Mouse (Mus musculus) hindbrain, embryonic 14.5 days (tissue): ENCODE results near the gene Lyzl6. TPM values are rescaled to one million over a fixed set of nuclear protein-coding genes. Genes with fewer than 3 reads are reported as not detected.
A peak's percentile ranks its signal among the peaks of the same experiment; 100 is the strongest.

ENCODE experiments used
- ATAC-seq: fragments of 200-750 bp; cut with Nextera tagmentation; 2 replicates; pipeline ENCODE4 v1.8.0; 2017; ENCODE audit warnings: moderate number of reproducible peaks, mild to moderate bottlenecking, moderate TSS enrichment, moderate library complexity; ENCODE audit not compliant: low FRiP score
- DNase-seq: peaks from one replicate; pipeline ENCODE4 v3.0.0-alpha.2; 2015; ENCODE audit warnings: low spot score
- H3K27ac ChIP-seq: fragments of 300-500 bp; sonication (generic); 2 replicates; pipeline ENCODE4 v1.5.1; 2014; ENCODE audit warnings: mild to moderate bottlenecking, moderate library complexity
- H3K27me3 ChIP-seq: fragments of 300-500 bp; sonication (generic); 2 replicates; pipeline ENCODE4 v1.6.1; 2014; ENCODE audit warnings: mild to moderate bottlenecking, low read length, mixed read lengths; ENCODE audit not compliant: control insufficient read depth, insufficient read depth
- H3K36me3 ChIP-seq: fragments of 300-500 bp; sonication (generic); replicated peaks from 2 replicates; pipeline ENCODE4 v1.6.1; 2014; ENCODE audit not compliant: control insufficient read depth, insufficient read depth
- H3K4me1 ChIP-seq: fragments of 300-500 bp; sonication (generic); replicated peaks from 2 replicates; pipeline ENCODE4 v1.6.1; 2014; ENCODE audit warnings: antibody characterized with exemption, low read length, mixed read lengths; ENCODE audit not compliant: control insufficient read depth, insufficient read depth
- H3K4me2 ChIP-seq: fragments of 300-500 bp; sonication (generic); replicated peaks from 2 replicates; pipeline ENCODE4 v1.6.1; 2014; ENCODE audit warnings: mild to moderate bottlenecking, moderate library complexity
- H3K4me3 ChIP-seq: fragments of 300-500 bp; sonication (generic); replicated peaks from 2 replicates; pipeline ENCODE4 v1.5.1; 2014; ENCODE audit warnings: mild to moderate bottlenecking, low read length
- H3K9ac ChIP-seq: fragments of 300-500 bp; sonication (generic); 2 replicates; pipeline ENCODE4 v1.6.1; 2014
- H3K9me3 ChIP-seq: fragments of 300-500 bp; sonication (generic); 2 replicates; pipeline ENCODE4 v1.6.1; 2016; ENCODE audit warnings: low read length; ENCODE audit not compliant: control insufficient read depth
- WGBS: fragments of 180-500 bp; shearing (Covaris S2); extraction: QIAGEN DNeasy Blood & Tissue Kit; methylation state at CpG from one replicate; pipeline ENCODE4 v1.1.7; 2014; 5-methylcytosine and 5-hydroxymethylcytosine counted together
- polyA plus RNA-seq: library from polyadenylated mRNA; unstranded; fragments of >200 nt; fragmentation: Nextera tagmentation; extraction: Ambion mirVana; gene quantifications from 2 replicates; pipeline ENCODE4 v1.2.1, GENCODE M21; 2014

Lyzl6 gene
- polyA plus RNA-seq, 1 experiment from 2014 or later: not detected

DNA sequence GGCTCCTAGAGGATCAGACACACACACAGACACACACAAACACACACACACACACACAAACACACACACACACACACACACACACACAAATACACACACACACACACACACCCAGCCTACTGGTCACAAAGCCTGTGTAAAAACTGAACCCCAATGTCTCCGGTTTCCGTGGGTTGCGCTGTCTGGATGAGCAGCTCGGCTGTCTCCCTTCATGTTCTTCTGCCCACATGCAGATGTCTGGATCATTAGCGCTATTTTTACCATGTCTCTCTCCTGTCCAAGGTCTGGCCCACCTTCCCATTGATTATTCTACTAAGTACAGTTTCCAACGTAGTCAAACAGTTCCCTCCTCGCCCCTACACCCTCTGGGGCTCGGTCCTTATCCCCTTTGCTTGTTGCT lies 24.4 kb upstream of the Lyzl6 start:
- H3K4me1 ChIP-seq: peaks cover 19% of the 10 kb centered on the region
- no peak overlapping the region for H3K27ac ChIP-seq
- WGBS: 86% methylated on average over 8 of the region's 8 CpGs
- H3K36me3 ChIP-seq: no peaks in the 10 kb centered on the region
- ATAC-seq (no peak), DNase-seq (no peak)
- no peaks in the 10 kb centered on the region for H3K9me3 ChIP-seq
- no peak overlapping the region for H3K4me2 ChIP-seq
- no peak overlapping the region for H3K4me3 ChIP-seq
- H3K27me3 ChIP-seq: no peaks in the 10 kb centered on the region
- no peak overlapping the region for H3K9ac ChIP-seq

DNA sequence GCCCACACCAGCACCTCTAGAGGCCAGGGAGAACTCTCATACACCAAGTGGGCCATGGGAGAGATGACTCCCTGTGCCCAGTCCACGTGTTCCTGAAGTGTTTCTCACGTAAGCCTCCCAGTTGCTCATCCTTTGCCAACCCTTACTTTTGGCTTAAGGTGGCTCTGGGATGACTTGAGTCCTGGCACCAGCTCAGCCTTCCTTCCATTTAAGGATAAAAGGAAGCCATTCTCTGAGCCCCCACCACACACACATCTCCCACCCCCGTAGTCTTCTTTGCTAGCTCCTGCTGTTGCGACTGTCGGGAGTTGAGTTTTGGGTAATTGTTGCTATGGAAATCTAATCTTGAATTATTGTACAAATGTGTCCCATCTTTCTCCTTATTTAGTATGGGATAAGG lies 23.9 kb upstream of the Lyzl6 start:
- WGBS: 84% methylated on average over 5 of the region's 5 CpGs
- no peak overlapping the region for H3K4me2 ChIP-seq
- peaks cover 19% of the 10 kb centered on the region for H3K4me1 ChIP-seq
- no peak overlapping the region for H3K9ac ChIP-seq
- DNase-seq (no peak), ATAC-seq (no peak)
- H3K9me3 ChIP-seq: no peaks in the 10 kb centered on the region
- no peaks in the 10 kb centered on the region for H3K27me3 ChIP-seq
- H3K4me3 ChIP-seq: no peak overlapping the region
- H3K27ac ChIP-seq: no peak overlapping the region
- no peaks in the 10 kb centered on the region for H3K36me3 ChIP-seq

DNA sequence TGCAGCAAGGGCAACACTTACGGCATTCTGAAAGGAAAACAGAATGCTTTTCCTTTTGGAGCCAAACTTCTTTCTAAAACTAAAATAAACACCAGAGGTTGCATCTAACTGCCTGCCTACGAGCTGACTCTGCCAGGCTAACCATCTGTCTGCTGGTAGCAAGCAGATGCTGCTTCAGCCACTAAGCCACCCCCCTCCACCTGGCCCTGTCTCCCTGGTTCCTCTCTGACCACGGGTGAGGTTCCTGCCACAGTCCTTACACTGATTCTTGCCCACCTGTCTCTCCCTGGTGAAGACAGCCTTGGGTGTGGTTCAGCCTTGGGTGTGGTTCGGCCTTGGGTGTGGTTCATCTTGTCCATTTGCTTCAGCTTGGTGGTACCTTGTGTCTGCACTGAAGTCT lies 23.2 kb upstream of the Lyzl6 start:
- Histone ChIP-seq H3K4me3 (no peak overlapping the region), H3K4me1 (peaks cover 17% of the 10 kb centered on the region), H3K36me3 (no peaks in the 10 kb centered on the region), H3K27ac (no peak overlapping the region), H3K4me2 (no peak overlapping the region), H3K27me3 (peaks cover 6% of the 10 kb centered on the region; the same call in 1 of the 2 replicates), H3K9me3 (no peaks in the 10 kb centered on the region), H3K9ac (no peak overlapping the region)
- no peak for DNase-seq
- 55% methylated on average over 4 of the region's 4 CpGs for WGBS
- ATAC-seq: no peak

DNA sequence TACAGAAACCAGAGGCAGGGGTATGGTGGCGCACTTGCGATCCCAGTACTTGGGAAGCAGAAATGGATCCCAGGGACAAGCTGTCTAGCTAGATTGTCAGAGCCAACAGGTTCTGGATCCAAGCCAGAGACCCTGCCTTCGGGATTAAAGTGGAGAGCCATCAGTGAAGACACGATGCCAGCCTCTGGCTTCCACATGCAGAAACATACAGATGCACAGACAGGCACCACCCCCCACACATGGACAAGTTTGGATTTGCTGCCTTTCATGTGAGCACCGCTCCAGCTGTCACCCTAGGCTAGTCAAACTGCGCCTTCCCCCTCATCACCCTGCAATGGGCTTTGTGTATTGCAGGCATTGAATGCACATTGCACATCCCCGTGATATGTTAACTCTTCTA lies 19.5 kb upstream of the Lyzl6 start:
- H3K36me3 ChIP-seq: no peaks in the 10 kb centered on the region
- DNase-seq: no peak
- H3K4me1 ChIP-seq: 0 out of 2 replicates have a peak, but pooled peaks cover 5% of the 10 kb centered on the region
- 76% methylated on average over 7 of the region's 7 CpGs for WGBS
- no peak overlapping the region for H3K9ac ChIP-seq
- no peak for ATAC-seq
- H3K9me3 ChIP-seq: no peaks in the 10 kb centered on the region
- no peak overlapping the region for H3K27ac ChIP-seq
- no peak overlapping the region for H3K4me2 ChIP-seq
- H3K27me3 ChIP-seq: peaks cover 28% of the 10 kb centered on the region
- no peak overlapping the region for H3K4me3 ChIP-seq

DNA sequence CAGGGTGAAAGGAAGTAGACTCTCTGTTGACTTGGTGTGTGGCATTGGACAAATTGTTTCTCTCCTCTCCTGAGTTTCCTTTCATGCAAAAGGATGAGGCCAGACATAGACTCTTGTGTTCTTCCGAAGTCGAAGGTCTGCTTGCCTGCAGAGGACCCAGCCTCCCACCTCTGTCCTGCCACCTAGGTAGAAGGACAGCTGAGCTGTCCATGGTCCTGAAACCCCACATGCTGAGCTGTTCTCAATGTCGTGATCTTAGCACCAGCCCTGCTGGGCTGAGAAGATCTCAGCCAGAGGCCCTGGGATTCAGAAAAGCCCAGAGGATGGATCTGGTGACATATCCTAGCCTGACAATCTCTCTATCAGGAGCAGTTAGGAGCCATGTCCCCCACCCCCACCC lies 17.8 kb upstream of the Lyzl6 start:
- Histone ChIP-seq H3K27me3 (peaks cover 44% of the 10 kb centered on the region), H3K27ac (no peak overlapping the region), H3K9ac (no peak overlapping the region), H3K9me3 (no peaks in the 10 kb centered on the region), H3K4me3 (no peak overlapping the region), H3K36me3 (no peaks in the 10 kb centered on the region), H3K4me2 (no peak overlapping the region), H3K4me1 (0 out of 2 replicates have a peak, but pooled peaks cover 5% of the 10 kb centered on the region)
- ATAC-seq (no peak), DNase-seq (no peak)
- WGBS: 7% methylated on average over 3 of the region's 3 CpGs

DNA sequence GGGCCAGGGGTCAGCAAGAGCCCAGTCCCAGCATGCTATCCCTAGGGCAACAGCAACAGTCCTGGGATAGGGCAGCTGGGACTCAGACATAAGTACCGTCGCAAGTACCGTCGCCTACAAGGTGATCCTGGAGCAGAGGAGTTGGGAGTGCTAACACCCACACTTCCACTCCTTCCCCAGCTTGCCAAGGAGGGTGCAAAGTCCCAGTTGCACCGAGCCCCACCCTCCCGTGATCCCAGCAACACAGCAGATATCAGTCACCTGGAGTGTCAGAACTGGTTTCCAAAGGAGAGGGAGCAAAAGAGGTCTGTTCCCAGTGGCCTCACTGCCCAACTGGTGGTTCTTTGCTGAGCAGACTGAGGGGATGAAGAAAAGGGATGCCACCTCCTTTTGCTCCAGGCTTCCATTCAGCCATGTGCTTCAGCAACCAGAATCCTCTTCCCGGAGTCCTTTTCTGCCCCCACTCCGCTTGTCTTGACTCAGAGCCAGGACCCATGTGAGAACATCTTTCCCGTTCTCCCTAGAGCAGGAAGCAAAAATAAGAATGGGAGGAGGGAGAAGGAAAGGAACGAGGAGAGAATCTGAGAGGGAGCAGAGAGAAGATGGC lies 14.8 kb upstream of the Lyzl6 start:
- no peaks in the 10 kb centered on the region for H3K36me3 ChIP-seq
- DNase-seq: no peak
- H3K4me2 ChIP-seq: no peak overlapping the region
- H3K27ac ChIP-seq: no peak overlapping the region
- 78% methylated on average over 10 of the region's 10 CpGs for WGBS
- peaks cover 17% of the 10 kb centered on the region for H3K4me1 ChIP-seq
- H3K4me3 ChIP-seq: no peak overlapping the region
- H3K9ac ChIP-seq: no peak overlapping the region
- ATAC-seq: no peak
- H3K27me3 ChIP-seq: peaks cover 75% of the 10 kb centered on the region
- H3K9me3 ChIP-seq: no peaks in the 10 kb centered on the region

DNA sequence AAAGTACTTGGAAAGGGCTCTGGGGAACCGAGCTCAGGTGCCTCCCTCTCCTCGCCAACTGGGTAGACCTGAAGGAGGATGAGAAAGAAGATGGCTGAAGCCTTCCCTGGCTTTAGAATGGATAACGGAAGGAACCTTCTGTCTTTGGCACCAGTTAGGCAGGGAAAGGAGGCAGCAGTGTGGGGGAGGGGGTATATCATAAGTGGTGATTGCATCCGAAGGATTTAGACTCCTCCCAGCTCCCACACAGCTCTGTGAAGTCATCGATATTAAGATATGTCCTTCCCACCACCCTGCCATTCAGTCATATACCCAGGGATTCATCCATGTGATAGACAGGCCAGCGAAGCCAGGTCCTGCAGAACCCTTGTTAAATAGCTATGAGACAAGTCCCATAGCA lies 12.7 kb upstream of the Lyzl6 start:
- DNase-seq (no peak), ATAC-seq (no peak)
- 78% methylated on average over 6 of the region's 6 CpGs for WGBS
- H3K4me1 ChIP-seq: peaks cover 17% of the 10 kb centered on the region
- H3K4me2 ChIP-seq: no peak overlapping the region
- H3K9ac ChIP-seq: no peak overlapping the region
- H3K36me3 ChIP-seq: no peaks in the 10 kb centered on the region
- peaks cover 85% of the 10 kb centered on the region for H3K27me3 ChIP-seq
- H3K9me3 ChIP-seq: no peaks in the 10 kb centered on the region
- no peak overlapping the region for H3K4me3 ChIP-seq
- H3K27ac ChIP-seq: no peak overlapping the region

DNA sequence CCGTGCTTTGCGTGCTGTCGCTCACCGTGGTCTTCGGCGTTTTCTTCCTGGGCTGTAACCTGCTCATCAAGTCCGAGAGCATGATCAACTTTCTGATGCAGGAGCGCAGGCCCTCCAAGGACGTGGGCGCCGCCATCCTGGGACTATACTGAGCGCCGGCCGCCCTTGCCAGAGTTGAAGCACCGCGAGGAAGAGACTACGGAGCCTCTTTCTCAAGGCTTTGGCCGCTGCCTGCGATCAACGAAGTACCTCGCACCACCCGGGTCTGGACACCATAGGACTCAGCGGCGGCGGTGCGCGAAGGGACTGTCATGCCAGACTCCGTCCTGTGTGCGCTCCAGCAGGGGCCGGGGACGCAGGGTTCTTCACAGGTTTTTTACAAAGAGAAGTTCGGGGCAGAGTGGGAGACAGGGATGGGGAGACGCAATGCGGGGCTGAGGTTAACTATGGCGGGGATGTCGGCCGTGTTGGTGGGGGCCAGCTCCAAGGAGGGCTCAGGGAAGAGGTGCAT lies 11.3 kb upstream of the Lyzl6 start:
- 1% methylated on average over 37 of the region's 37 CpGs for WGBS
- 0 out of 2 replicates have a peak overlapping the region, but pooled peaks have one; percentile 28 for H3K9ac ChIP-seq
- no peaks in the 10 kb centered on the region for H3K36me3 ChIP-seq
- ATAC-seq: no peak
- DNase-seq: no peak
- H3K4me2 ChIP-seq: peak overlapping the region; percentile 75
- H3K4me1 ChIP-seq: peaks cover 13% of the 10 kb centered on the region
- H3K27me3 ChIP-seq: peaks cover 77% of the 10 kb centered on the region
- no peak overlapping the region for H3K27ac ChIP-seq
- no peaks in the 10 kb centered on the region for H3K9me3 ChIP-seq
- H3K4me3 ChIP-seq: peak overlapping the region; percentile 38

DNA sequence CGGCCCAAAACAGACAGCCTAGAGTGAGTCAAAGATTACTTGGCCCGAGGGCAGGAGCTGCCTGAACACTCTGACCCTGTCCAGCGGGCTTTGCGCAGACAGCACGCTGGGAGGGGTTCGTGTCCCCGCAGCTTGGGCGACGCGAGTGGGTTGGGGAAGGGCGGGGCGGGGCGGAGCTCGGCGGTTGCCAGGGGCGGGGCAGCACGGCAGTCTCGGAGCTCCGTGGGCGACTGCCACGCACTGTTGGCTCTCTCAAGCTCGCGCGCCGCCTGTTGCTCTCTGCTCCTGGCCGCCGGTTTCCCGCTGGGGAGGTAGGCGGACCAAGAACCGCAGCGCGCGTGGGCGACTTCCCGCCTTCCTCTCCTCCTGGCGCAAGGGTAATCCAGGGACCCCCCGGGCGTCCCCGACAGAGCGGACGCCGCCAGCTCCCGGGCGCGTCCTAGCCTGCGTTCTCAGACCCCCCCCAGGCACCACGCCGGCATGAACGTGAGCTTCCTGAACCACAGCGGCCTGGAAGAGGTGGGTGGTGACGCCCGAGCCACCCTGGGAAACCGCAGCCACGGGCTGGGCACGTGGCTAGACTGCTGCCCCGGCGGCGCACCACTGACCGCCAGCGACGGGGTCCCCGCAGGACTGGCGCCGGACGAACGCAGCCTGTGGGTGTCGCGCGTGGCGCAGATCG lies 10.8 kb upstream of the Lyzl6 start, which contains the start of gene Rprml:
Gene Rprml, plus strand, starts transcription at position 270 of the 682 bp plus-strand sequence.
- ATAC-seq: no peak
- Histone ChIP-seq H3K4me1 (peaks cover 13% of the 10 kb centered on the region), H3K27me3 (peaks cover 75% of the 10 kb centered on the region), H3K9me3 (no peaks in the 10 kb centered on the region), H3K9ac (0 out of 2 replicates have a peak within 1 kb of the TSS, but pooled peaks have one; percentile 28), H3K4me2 (peak within 1 kb of the TSS; percentile 75), H3K27ac (no peak within 1 kb of the TSS), H3K4me3 (peak within 1 kb of the TSS; percentile 38), H3K36me3 (no peaks in the 10 kb centered on the region)
- DNase-seq: no peak
- WGBS: under 1% methylated on average over 70 of the region's 71 CpGs
